Mouse (Mus musculus) erythroblast, adult 5-6 weeks (primary cell): Measurements from ENCODE around the gene Cntn1. TPM values are rescaled to one million over a fixed set of nuclear protein-coding genes. Genes with fewer than 3 reads are reported as not detected.

Experiments used
- ATAC-seq: replicated peaks from 2 replicates; pipeline ENCODE4 v1.8.0; 2016; ENCODE audit warnings: moderate number of reproducible peaks, mild to moderate bottlenecking, moderate TSS enrichment, inconsistent platforms; ENCODE audit not compliant: poor library complexity, low FRiP score, severe bottlenecking
- total RNA-seq, 2 experiments: library from RNA; stranded (forward) in 1 of 2; stranded (reverse) in 1 of 2; fragments of 150-400 nt in 1 of 2; fragments of 200-764, 138-1000 nt in 1 of 2; gene quantifications; 2 replicates each; pipeline versions ENCODE4 v1.2.3 to v1.2.4; 2015 to 2017; ENCODE audit warnings: low replicate concordance in 2 of 2

Gene Cntn1
- total RNA-seq (2015; ENCODE audit: low replicate concordance) = not detected in 2 replicates
- total RNA-seq (2017; ENCODE audit: low replicate concordance) = not detected in 2 replicates

DNA sequence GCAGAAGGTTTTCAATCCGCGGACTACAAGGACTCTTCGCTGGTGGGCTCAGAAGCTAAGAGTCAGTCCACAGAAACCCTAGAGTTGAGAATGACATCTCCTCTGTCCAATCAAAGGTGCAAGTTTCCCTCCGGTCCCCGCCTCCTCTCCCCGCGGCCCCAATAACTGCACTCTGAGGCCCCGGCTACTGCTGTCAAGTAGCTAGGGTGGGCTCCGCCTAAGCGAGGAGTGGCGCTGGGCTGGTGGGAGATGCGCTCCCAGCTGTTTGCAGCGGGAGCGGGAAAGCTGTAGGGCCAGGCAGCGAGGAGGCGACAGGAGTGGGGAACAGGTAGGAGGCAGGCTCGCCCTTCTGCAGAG lies at the start of gene Cntn1:
Cntn1 (plus strand) TSS at position 170 of the 357 bp plus-strand sequence.
- no peak for ATAC-seq

DNA sequence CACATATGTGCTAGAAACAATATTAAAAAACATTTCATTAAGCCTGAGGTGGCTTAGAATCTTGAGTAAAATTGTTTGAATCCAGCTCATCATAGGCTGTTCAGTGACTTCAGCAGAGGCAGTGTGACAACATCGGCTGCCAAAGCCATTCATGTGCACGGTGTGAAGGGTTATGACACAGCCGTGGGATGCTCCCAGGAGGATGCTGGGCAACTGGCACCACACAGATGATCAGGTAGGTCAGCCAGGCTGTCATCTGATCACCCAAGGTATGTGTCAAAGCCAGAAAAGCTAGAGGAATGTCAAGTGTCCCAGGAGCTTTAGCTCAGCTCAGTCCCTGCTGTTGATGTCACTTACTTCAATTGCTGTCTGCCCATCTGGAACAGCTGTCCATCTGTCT lies 49.5 kb upstream of the Cntn1 start:
- ATAC-seq = no peak

GRCm38 (mm10) chr15:92012165-92013083 lies 38.5 kb upstream of the Cntn1 start:
- ATAC-seq = no peak

GRCm38 (mm10) chr15:92034111-92034510 lies 16.9 kb upstream of the Cntn1 start:
- no peak for ATAC-seq

GRCm38 (mm10) chr15:92042538-92042937 lies 8.4 kb upstream of the Cntn1 start:
- no peak for ATAC-seq

- no peak for ATAC-seq
Measured at GRCm38 (mm10) chr15:92046042-92046441, 4.9 kb upstream of the Cntn1 start.

- no peak for ATAC-seq
Measured at GRCm38 (mm10) chr15:92048031-92048430, 2.9 kb upstream of the Cntn1 start.

DNA sequence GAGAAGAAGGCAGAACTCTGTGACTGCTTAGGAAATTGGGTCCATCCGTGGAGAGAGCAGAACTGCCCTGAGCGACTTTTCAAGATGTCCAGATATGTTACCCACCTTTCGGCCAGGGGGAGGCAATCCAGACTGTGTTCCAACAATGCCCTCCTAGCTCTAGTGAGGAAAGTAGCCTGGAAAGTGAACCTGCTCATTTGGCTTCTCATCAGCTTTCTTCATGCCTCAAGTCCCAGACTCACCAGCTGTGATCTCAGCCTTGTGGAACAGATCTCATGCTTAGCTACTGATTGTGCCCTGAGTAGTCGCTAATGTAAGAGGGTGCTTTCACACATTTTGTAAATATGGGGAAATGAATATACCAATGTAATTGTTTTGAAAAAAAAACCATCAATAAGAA lies 2.4 kb upstream of the Cntn1 start:
- ATAC-seq = no peak

DNA sequence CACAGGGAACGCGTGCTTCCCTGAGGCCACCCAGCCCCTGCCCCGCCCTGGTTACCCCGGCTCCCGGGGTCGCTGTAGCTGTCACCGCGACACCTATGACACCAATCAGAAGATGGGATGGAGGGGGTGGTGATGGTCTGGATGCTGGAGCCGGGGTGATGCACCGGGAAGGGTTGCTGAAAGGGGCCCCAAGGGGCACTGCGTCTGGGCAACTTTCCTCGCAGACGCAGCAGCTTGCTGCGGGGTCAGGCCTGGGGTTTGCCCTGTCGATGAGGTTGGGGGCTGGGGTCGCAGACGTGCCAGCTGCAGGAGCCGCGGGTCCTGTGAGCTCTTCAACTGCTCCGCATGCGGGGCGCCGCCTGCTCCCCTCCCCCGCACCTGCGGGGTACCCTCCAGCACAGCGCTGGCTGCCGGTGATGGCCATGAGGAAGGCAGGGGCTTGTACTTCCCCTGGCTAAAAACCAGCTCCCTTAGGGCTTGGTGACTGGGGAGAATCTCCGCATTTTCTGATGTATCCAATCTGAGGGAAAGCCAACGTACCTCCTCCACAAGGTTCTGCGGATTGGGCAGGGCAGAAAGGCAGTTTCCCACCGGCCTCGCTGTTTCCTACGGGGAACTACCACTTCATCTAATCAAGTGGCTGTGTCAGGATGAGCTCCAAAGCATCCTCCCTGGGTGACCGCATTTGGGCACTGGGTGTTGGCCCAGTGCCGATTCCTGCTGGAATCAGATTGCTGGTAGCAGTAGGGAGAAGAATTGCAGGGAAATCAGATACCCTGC lies 578 bp downstream of the Cntn1 start:
- no peak for ATAC-seq

DNA sequence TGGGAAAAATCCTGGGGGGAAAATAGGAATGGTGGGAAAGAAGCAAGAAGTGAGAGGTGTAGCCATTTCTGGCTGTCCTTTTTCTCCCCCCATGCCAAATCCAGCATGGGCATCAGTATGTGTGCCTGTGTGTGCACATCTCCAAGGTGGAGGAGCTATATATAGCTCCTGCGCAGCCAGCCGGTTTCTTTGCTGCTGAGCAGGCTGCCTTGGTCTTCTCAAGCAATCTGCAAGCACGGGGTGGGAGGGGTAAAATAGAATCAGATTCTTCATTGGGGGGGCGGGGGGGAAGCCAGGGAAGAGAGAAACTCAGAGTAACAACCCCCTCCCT lies 1.1 kb downstream of the Cntn1 start:
- no peak for ATAC-seq

- no peak for ATAC-seq
Measured at GRCm38 (mm10) chr15:92057553-92057952, 6.6 kb downstream of the Cntn1 start.

GRCm38 (mm10) chr15:92060986-92061385 lies 10.0 kb downstream of the Cntn1 start:
- ATAC-seq = no peak

DNA sequence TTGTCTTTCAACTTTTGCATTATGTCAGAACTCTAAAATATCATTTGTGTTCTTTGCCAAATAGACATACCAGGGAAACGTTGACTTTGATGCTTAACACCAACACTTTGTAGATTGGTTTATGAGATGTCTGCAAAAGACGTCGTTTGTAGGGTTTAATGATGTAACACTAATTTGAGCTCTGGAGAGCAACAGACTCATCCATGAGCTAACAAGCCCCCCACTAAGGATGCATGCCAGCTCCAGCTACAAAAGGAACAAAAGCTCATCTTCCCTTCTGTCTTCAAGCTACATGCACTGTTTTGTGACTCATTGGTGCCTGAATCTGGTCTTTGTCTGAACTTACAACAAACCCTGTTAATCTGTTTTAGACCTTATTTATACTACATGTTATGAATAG lies 28.5 kb downstream of the Cntn1 start:
- no peak for ATAC-seq

DNA sequence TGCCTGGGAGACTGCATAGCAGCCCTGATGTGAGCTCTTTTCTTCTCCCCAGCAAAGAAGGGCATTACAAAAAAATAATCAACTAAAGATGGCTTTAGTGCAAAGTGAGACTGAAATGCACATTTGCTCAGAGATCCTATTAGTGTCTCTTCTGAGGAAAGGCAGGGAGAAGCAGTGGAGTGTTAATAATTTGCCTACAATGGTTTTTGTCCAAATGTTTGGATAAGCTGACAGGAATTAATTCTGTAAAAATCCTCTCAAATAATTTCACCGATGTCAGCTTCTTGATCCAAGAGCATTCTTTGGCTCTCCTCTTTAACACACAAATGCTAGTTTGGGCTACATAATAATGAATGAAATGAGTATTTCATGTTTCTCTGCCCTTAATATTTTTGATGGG lies 34.9 kb downstream of the Cntn1 start:
- ATAC-seq = no peak

DNA sequence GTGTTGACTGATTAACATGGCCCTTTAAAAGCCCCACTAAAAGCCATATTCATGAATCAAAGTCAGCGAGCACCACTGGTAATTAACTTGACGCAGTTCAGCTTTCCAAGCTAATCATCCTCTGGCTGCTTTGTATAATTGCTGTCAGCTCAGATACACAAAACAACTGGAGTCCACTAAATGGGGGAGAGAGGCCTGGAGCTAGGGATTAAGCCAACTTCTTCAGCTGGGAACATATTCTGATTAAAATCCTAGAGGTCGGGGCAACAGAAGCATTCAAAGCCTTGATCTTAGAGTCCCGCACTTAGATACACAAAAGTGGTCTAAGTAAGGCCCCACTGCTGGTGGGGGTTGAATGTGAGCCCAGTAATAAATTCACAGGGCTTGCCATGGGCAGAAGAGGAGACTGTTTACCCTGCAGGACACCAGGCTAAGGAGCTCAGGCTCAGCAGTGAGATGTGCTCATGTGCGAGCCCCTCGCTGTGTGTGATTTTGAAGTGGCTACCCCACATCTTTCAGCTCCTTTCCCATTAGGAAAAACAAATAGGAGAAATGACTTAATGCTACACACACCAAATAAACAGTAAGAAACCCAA lies 36.8 kb downstream of the Cntn1 start:
- no peak for ATAC-seq

DNA sequence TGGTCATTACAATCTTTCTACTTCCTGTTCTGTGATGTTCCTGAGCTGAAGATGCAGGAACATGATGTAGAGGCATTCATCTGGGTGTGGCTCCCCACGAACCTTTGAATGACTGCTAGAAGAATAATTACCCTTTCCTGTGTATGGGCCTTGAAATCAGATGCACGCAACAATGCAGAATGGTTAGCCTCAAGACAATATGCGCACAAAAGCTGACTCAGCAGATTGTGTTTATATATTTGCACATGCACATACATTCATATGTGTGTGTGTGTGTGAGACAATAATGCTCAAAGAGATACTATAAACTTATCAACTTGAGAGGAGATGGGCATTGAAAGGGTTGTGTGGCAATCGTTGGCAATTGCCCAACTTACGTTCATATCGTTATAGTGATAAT lies 39.8 kb downstream of the Cntn1 start:
- no peak for ATAC-seq

GRCm38 (mm10) chr15:92092041-92092440 lies 41.1 kb downstream of the Cntn1 start:
- ATAC-seq = no peak

- no peak for ATAC-seq
Measured at GRCm38 (mm10) chr15:92099410-92100174, 48.6 kb downstream of the Cntn1 start.

DNA sequence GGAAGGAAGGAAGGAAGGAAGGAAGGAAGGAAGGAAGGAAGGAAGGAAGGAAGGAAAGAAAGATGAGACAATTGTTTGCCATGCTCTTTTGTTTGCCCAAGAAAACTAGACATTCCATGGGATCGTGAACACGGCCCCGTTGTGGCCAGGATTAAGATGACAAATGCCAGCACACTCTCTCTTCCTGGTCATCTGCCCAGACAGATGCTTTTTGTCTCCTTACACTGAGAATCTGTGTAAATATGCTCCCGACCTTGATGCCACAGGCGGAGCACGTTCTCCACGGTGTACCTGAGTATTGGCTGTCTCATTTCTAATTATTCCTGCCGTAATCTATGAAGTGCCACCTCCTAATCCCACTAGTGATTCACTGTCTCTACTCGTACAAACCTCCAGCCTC lies 51.0 kb downstream of the Cntn1 start:
- ATAC-seq = no peak

DNA sequence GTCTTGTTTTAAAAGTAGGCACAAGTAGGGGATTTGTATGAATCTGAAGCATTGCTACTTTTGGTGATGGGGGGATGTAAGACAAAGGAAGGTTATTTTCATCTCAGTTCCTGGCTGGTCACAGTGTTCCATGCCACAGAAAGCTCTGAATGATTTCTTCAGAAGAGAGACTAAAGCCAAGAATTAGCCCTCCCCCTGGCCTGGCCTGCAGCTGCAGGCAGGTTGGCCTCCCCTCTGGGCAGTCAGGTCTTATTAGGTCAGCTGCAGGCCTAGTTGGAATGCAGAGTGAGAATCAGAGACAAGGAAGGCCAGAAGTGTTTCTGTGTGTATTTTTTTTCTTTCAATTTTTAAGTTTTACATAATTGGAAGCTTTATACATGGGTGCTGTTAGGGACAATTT lies 61.5 kb downstream of the Cntn1 start:
- ATAC-seq = no peak
